Mouse (Mus musculus): ENCODE results near the gene Exph5. TPM values are rescaled to one million over a fixed set of nuclear protein-coding genes. Genes with fewer than 3 reads are reported as not detected.

Exph5 gene
- polyA plus RNA-seq, 1 experiment from 2014 or later = 2.1 TPM

DNA sequence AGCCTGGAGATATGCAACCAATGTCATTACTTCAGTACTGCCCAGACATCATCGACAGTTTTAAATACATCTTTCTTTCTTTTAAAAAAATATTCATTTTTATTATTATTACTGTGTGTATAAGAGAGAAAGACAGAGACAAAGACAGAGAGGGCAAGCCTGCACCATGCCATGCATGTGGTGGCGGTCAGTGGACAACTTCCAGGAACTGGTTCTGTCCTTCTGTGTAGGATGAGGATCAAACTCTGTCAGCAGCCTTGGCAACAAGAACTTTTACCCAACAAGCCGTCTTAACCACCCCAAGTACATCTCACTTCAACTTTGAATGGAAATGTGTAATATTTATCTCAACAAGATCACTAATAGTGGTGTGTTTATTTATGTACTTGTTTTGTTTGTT lies 40.5 kb downstream of the Exph5 start:
- no peaks in the 10 kb centered on the region for H3K4me1 ChIP-seq (ENCODE audit: control insufficient read depth, insufficient read depth, low read length)
- no peak overlapping the region for H3K4me3 ChIP-seq (ENCODE audit: low read length)
- H3K36me3 ChIP-seq (ENCODE audit: control insufficient read depth, insufficient read depth, low read length) = no peaks in the 10 kb centered on the region
- H3K27me3 ChIP-seq (ENCODE audit: control insufficient read depth, insufficient read depth, low read length) = peaks cover 9% of the 10 kb centered on the region; the same call in 1 of the 2 replicates
- H3K27ac ChIP-seq (ENCODE audit: low read depth, low read length) = no peak overlapping the region
- H3K9me3 ChIP-seq (ENCODE audit: control insufficient read depth, low read length) = no peaks in the 10 kb centered on the region
- peak overlapping the region; percentile 78; the same call in 1 of the 2 replicates for H3K4me2 ChIP-seq (replicated peaks; ENCODE audit: low read depth, low read length)
- no peak overlapping the region for H3K9ac ChIP-seq (ENCODE audit: low read depth, low read length)
- WGBS = 83% methylated on average over 3 of the region's 3 CpGs
- no peak for ATAC-seq (ENCODE audit: low FRiP score, low TSS enrichment)

GRCm38 (mm10) chr9:53344646-53345432 lies 43.4 kb downstream of the Exph5 start:
- Histone ChIP-seq H3K27me3 (ENCODE audit: control insufficient read depth, insufficient read depth, low read length) (peaks cover 9% of the 10 kb centered on the region; the same call in 1 of the 2 replicates), H3K9ac (ENCODE audit: low read depth, low read length) (no peak overlapping the region)

DNA sequence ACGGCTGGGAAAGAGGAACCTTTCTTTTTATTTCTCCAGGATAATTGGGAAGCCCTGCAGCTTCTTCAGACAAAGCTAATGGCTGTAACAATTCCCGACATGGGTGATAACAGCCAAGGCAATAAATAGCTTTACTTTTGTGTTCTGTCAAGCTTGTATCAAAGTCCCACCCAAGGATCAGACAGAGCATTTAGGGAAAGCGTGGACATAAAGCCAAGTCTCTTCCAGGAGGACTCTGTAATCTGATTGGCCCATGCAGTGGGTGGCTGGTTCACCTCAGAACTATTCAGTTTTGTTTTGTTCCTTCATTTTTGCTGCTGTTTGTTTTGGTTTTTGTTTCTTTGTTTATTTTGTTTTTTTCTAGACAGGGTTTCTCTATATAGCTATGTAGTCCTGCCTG lies 44.3 kb downstream of the Exph5 start:
- peaks cover 9% of the 10 kb centered on the region; the same call in 1 of the 2 replicates for H3K27me3 ChIP-seq (ENCODE audit: control insufficient read depth, insufficient read depth, low read length)
- H3K36me3 ChIP-seq (ENCODE audit: control insufficient read depth, insufficient read depth, low read length) = no peaks in the 10 kb centered on the region
- 42% methylated on average over 3 of the region's 3 CpGs for WGBS
- no peak overlapping the region for H3K27ac ChIP-seq (ENCODE audit: low read depth, low read length)
- no peak for ATAC-seq (ENCODE audit: low FRiP score, low TSS enrichment)
- H3K9me3 ChIP-seq (ENCODE audit: control insufficient read depth, low read length) = no peaks in the 10 kb centered on the region; the same call in 1 of the 2 replicates
- no peaks in the 10 kb centered on the region for H3K4me1 ChIP-seq (ENCODE audit: control insufficient read depth, insufficient read depth, low read length)
- no peak overlapping the region for H3K4me3 ChIP-seq (ENCODE audit: low read length)
- H3K4me2 ChIP-seq (replicated peaks; ENCODE audit: low read depth, low read length) = no peak overlapping the region
- no peak overlapping the region for H3K9ac ChIP-seq (ENCODE audit: low read depth, low read length)

More at GRCm38 (mm10) chr9:53344646-53345432, 43.4 kb downstream of the Exph5 start:
- WGBS = 79% methylated on average over 9 of the region's 9 CpGs
- ATAC-seq (ENCODE audit: low FRiP score, low TSS enrichment) = no peak
- H3K27ac ChIP-seq (ENCODE audit: low read depth, low read length) = no peak overlapping the region
- H3K36me3 ChIP-seq (ENCODE audit: control insufficient read depth, insufficient read depth, low read length) = no peaks in the 10 kb centered on the region
- no peaks in the 10 kb centered on the region for H3K4me1 ChIP-seq (ENCODE audit: control insufficient read depth, insufficient read depth, low read length)
- H3K4me2 ChIP-seq (replicated peaks; ENCODE audit: low read depth, low read length) = no peak overlapping the region
- no peak overlapping the region for H3K4me3 ChIP-seq (ENCODE audit: low read length)
- H3K9me3 ChIP-seq (ENCODE audit: control insufficient read depth, low read length) = no peaks in the 10 kb centered on the region

GRCm38 (mm10) chr9:53346402-53346801 lies 44.9 kb downstream of the Exph5 start:
- H3K27me3 ChIP-seq (ENCODE audit: control insufficient read depth, insufficient read depth, low read length) = peaks cover 9% of the 10 kb centered on the region; the same call in 1 of the 2 replicates
- no peak overlapping the region for H3K27ac ChIP-seq (ENCODE audit: low read depth, low read length)

GRCm38 (mm10) chr9:53349211-53349610 lies 47.7 kb downstream of the Exph5 start:
- no peaks in the 10 kb centered on the region for H3K36me3 ChIP-seq (ENCODE audit: control insufficient read depth, insufficient read depth, low read length)
- WGBS = 66% methylated on average over 1 of the region's 1 CpGs

More at GRCm38 (mm10) chr9:53346402-53346801, 44.9 kb downstream of the Exph5 start:
- Histone ChIP-seq H3K36me3 (ENCODE audit: control insufficient read depth, insufficient read depth, low read length) (no peaks in the 10 kb centered on the region), H3K9me3 (ENCODE audit: control insufficient read depth, low read length) (peaks cover 3% of the 10 kb centered on the region; the same call in 1 of the 2 replicates), H3K9ac (ENCODE audit: low read depth, low read length) (no peak overlapping the region), H3K4me3 (ENCODE audit: low read length) (no peak overlapping the region), H3K4me2 (replicated peaks; ENCODE audit: low read depth, low read length) (no peak overlapping the region), H3K4me1 (ENCODE audit: control insufficient read depth, insufficient read depth, low read length) (no peaks in the 10 kb centered on the region)
- 42% methylated on average over 6 of the region's 6 CpGs for WGBS
- no peak for ATAC-seq (ENCODE audit: low FRiP score, low TSS enrichment)

GRCm38 (mm10) chr9:53350331-53350730 lies 48.9 kb downstream of the Exph5 start:
- Histone ChIP-seq H3K4me2 (replicated peaks; ENCODE audit: low read depth, low read length) (no peak overlapping the region), H3K4me1 (ENCODE audit: control insufficient read depth, insufficient read depth, low read length) (no peaks in the 10 kb centered on the region), H3K9ac (ENCODE audit: low read depth, low read length) (no peak overlapping the region), H3K27ac (ENCODE audit: low read depth, low read length) (no peak overlapping the region), H3K9me3 (ENCODE audit: control insufficient read depth, low read length) (peaks cover 3% of the 10 kb centered on the region; the same call in 1 of the 2 replicates), H3K36me3 (ENCODE audit: control insufficient read depth, insufficient read depth, low read length) (no peaks in the 10 kb centered on the region), H3K4me3 (ENCODE audit: low read length) (no peak overlapping the region), H3K27me3 (ENCODE audit: control insufficient read depth, insufficient read depth, low read length) (no peaks in the 10 kb centered on the region)
- no peak for ATAC-seq (ENCODE audit: low FRiP score, low TSS enrichment)
- 94% methylated on average over 2 of the region's 2 CpGs for WGBS

More at GRCm38 (mm10) chr9:53349211-53349610, 47.7 kb downstream of the Exph5 start:
- no peak overlapping the region for H3K4me3 ChIP-seq (ENCODE audit: low read length)
- no peak overlapping the region for H3K9ac ChIP-seq (ENCODE audit: low read depth, low read length)
- no peak for ATAC-seq (ENCODE audit: low FRiP score, low TSS enrichment)
- H3K27me3 ChIP-seq (ENCODE audit: control insufficient read depth, insufficient read depth, low read length) = peaks cover 1% of the 10 kb centered on the region; the same call in 1 of the 2 replicates
- no peak overlapping the region for H3K4me2 ChIP-seq (replicated peaks; ENCODE audit: low read depth, low read length)
- H3K27ac ChIP-seq (ENCODE audit: low read depth, low read length) = no peak overlapping the region
- H3K4me1 ChIP-seq (ENCODE audit: control insufficient read depth, insufficient read depth, low read length) = no peaks in the 10 kb centered on the region
- H3K9me3 ChIP-seq (ENCODE audit: control insufficient read depth, low read length) = peaks cover 3% of the 10 kb centered on the region; the same call in 1 of the 2 replicates

DNA sequence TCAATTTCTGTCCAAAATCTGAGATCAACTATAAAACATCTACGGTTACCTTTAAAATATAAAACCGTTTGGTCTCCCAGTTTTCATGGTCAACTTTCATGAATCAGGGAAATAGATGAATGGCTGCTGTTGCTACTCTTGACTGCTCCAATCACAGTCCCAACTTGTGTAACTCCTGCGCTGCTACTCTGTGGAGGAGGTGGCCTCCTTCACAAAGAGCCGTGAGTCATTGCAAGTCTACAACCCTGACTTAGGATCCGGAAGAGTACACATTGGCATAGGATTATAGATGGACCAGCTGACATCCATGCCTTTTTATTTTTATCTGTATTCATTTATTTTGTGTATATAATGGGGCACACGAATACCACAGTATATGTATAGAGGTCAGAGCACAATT lies 50.4 kb downstream of the Exph5 start:
- no peak for ATAC-seq (ENCODE audit: low FRiP score, low TSS enrichment)
- 86% methylated on average over 6 of the region's 6 CpGs for WGBS
- H3K4me2 ChIP-seq (replicated peaks; ENCODE audit: low read depth, low read length) = no peak overlapping the region
- H3K4me1 ChIP-seq (ENCODE audit: control insufficient read depth, insufficient read depth, low read length) = 0 out of 2 replicates have a peak, but pooled peaks cover 3% of the 10 kb centered on the region
- no peak overlapping the region for H3K9ac ChIP-seq (ENCODE audit: low read depth, low read length)
- no peaks in the 10 kb centered on the region for H3K27me3 ChIP-seq (ENCODE audit: control insufficient read depth, insufficient read depth, low read length)
- H3K4me3 ChIP-seq (ENCODE audit: low read length) = no peak overlapping the region
- peaks cover 3% of the 10 kb centered on the region; the same call in 1 of the 2 replicates for H3K9me3 ChIP-seq (ENCODE audit: control insufficient read depth, low read length)
- no peak overlapping the region for H3K27ac ChIP-seq (ENCODE audit: low read depth, low read length)
- no peaks in the 10 kb centered on the region for H3K36me3 ChIP-seq (ENCODE audit: control insufficient read depth, insufficient read depth, low read length)

GRCm38 (mm10) chr9:53353161-53353560 lies 51.7 kb downstream of the Exph5 start:
- H3K9me3 ChIP-seq (ENCODE audit: control insufficient read depth, low read length) = peaks cover 3% of the 10 kb centered on the region; the same call in 1 of the 2 replicates
- 90% methylated on average over 5 of the region's 5 CpGs for WGBS
- H3K4me1 ChIP-seq (ENCODE audit: control insufficient read depth, insufficient read depth, low read length) = 0 out of 2 replicates have a peak, but pooled peaks cover 3% of the 10 kb centered on the region
- no peak for ATAC-seq (ENCODE audit: low FRiP score, low TSS enrichment)
- H3K4me3 ChIP-seq (ENCODE audit: low read length) = no peak overlapping the region
- H3K9ac ChIP-seq (ENCODE audit: low read depth, low read length) = no peak overlapping the region; the same call in 1 of the 2 replicates
- no peak overlapping the region for H3K27ac ChIP-seq (ENCODE audit: low read depth, low read length)
- no peak overlapping the region for H3K4me2 ChIP-seq (replicated peaks; ENCODE audit: low read depth, low read length)
- no peaks in the 10 kb centered on the region for H3K36me3 ChIP-seq (ENCODE audit: control insufficient read depth, insufficient read depth, low read length)
- H3K27me3 ChIP-seq (ENCODE audit: control insufficient read depth, insufficient read depth, low read length) = no peaks in the 10 kb centered on the region

Data from kidney, embryonic 14.5 days (tissue).